Mouse (Mus musculus) adipocyte (in vitro differentiated cells): Measurements from ENCODE around the gene Slc29a1.
A peak's percentile ranks its signal among the peaks of the same experiment; 100 is the strongest.
"Not testable (repeated sequence)": the region's sequence is repeated elsewhere in the genome, so short reads cannot be mapped to it uniquely, and the experiment has no call there.

Experiments
- DNase-seq: peaks from one replicate; pipeline ENCODE4 v3.0.0-alpha.2; 2016; ENCODE audit warnings: low spot score

The Slc29a1 gene

DNA sequence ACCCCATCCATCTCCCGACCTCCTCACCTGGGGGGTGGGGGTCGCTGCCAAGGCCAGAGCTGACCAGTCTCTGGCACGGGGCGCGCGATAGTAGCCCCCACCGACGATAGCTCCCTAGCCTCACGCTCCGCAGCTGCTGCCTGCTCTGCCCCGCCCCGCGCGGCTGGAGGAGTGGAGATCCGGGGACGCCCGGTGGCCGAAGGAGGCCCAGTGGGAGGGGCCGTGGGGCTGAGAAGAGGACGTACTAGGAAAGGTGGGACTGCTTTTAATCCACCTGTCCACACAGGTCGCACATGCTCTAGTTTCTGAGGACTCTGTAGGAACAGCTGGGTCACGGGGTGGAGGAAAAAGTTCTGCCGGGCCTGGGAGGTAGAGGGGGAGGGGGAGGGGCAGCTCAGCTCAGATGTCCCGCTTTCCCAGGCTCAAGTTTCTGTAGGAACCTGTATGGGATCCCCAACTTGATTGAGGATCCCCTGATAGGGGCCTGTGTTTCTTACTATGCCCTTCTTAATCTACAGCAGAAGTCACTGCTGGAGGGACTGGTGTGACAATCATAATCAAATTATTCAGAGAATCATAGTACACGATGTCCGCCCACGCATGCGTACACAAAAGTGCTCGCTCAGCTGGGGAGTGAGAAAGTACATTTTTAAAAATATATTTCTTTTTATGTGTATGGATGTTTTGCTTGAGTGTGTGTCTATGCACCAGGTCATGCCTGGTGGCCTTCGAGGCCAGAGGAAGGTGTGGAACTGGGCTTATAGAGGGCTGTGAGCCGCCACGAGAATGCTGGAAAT is at the start of gene Slc29a1:
Gene Slc29a1 (minus strand): TSS at position 161 of the 797 bp plus-strand sequence.
- DNase-seq, result no peak

DNA sequence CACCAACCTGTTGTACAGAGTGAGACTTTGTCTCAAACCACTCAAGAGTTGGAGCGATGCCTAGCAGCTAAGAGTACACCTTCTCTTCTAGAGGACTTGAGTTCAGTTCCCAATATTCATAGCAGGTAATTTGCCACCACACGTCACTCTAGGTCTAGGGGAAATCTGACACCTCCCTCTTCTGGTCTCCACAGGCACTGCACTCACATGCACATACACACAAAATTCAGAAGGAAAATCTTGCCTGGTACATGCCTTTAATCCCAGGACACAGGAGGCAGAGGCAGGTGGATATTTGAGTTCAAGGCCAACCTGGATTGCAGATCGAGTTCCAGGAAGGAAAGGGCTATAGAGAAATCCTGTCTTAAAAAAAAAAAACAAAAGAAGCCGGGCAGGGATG is 44.8 kb upstream of the Slc29a1 start:
- DNase-seq, result no peak

DNA sequence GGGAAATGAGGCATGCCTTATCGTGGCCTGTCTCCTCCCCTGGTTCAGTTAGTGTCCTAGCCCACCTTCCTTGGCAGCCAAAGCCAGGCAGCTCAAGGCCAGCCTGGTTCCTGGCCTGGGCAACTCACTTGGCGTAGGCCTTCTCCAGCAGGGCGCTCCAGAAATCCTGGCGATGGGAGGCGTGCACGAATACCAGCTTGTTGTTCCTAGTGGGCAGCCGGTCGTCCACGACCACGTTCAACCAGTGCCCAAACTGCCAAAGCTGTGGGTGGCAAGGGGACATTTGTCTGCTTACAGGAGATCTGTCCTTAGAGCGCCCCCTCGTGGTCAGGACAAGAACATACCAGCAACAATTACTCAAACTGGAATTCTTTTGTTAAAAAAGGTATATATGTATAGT is 43.3 kb upstream of the Slc29a1 start:
- DNase-seq, result peak; percentile 80

DNA sequence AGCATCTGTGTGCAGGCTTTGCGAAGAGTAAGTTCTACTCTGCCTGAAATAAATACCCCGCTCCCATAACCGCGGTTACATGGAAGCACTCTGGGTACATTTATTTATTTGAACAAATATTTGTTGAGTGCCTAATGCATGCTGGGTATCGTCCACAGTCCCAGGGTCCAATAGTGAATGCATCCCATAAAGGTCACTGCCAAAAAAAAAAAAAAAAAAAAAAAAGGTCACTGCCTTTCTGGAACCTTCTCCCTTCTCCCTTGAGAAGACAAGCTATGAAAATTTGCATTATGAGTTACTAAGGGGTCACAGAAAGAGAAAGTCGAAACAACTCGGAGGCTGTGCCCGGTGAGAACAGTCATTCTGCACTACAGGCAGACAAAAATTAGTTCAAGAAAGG is 42.6 kb upstream of the Slc29a1 start:
- DNase-seq, result no peak

DNA sequence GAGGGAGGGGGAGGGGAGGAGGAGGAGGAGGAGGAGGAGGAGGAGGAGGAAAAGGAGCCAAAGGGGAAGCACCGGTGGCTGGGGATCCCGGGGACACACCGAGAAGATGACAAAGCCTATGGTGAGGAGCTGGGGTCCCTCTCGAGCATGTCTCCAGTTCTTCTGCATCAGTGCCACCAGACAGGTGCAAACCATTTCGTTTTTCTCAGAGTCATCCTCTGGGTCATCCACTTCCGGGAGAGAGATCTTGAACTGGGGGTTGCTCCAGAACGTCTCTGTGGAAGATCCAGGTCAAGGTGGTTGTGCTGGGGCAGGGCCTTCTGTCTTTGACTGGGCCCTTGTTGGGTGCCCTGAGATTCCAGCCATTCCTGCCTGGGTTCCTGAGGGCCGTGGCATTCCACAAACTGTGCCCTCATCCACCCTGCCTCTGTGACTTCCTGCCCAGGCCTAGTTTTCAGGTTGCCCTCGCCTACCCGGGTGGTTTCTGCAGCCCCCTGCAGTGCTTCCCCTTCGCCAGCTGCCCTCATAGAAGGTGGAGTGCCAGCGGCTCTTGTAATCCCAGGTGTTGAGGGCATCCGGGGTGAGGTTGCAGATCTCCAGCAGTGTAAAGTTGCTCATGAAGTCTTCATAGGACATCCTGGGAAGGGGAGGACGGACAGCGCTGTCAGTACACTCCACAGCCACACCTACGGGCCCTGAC is 39.3 kb upstream of the Slc29a1 start:
- DNase-seq, result no peak

DNA sequence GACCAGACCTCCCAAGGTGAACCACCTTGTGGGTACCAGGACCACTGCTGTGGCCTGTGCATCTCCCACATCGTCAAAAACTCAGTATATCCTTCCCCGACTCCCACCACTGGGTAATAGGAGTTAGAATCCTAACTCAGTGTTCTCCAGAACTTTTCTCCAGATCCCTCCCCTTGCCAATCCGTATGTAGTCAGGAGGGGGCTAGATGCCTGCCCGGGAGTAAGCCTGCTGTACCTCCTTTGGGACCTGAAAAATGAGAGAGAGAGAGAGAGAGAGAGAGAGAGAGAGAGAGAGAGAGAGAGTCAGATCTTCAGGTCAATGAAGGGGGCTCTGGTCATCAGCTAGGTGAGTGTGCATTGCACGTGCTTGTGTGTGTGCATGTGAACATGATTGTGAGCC is 34.6 kb upstream of the Slc29a1 start:
- peak; percentile 73 for DNase-seq

DNA sequence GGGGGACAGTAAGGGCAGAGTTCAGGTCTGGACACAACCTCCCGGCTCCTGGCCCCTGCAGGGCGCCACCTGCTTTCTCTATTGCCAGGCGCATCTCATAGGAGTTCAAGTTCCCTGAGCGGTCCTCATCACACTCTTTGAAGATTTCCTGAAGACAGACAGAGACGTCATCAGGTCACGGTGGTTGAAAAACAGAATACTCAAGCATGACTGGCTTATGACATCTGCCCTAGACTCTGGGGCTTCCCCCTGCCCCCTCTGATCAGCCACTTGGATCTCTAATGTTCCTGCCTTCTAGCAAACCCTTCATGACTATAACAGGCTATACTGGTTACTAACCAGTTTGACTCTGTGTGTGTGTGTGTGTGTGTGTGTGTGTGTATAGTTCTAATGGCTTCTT is 32.5 kb upstream of the Slc29a1 start:
- DNase-seq, result no peak

DNA sequence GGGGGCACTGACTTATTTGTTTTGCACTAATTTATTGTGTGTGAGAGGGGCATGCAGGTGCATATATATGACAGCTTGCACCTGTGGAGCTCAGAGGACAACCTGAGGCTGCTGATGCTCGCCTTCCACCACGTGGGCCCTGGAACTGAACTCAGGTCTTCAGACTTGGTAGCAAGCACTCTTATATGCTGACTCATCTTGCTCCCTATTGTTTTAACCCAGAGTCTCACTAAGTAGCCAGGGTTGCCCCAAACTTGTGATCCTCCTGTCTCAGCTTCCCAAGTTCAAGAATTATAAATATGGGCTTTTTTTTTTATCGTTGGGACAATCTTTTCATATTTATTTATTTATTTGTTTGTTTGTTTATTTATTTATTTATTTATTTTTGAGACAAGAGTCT is 31.6 kb upstream of the Slc29a1 start:
- DNase-seq, result no peak

DNA sequence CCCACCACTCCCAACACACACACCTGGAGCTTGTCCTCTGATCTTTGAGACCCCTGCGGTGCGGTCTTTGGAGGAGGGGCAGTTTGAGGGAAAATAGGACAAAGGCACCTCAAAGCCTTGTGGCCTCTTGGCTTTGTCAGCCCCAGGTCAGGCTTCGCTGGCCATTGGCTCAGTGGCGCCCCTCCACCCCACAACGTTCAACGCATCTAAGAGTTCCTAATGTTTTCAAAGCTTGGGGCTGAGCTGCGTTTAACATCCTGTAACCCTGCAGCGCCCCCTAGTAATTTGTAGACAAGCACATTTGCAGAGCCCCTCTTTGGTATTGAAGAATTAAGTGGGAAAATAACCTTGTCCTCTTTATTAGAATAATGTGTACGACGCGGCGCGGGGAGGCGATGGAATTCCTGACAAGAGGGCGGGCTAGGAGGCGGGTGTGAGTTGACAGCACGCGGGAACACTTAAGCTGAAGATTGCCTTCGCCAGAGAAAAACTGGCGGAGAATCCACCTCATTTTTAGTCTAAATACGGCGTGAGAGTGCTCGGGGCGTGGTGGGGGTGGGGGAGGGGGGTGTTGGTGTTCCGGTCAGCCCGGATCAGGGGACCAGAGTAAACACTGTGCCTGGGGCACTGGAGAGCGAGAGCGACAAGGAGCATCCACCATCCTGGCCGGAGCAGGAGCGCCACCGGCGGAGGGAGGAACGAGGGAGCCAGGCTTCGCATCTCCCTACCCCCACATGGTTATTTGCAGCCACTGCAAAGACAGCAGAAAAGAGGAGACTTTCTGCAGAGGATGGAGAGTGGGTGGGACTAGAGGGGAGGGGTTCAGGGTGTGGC is 30.7 kb upstream of the Slc29a1 start:
- no peak for DNase-seq

DNA sequence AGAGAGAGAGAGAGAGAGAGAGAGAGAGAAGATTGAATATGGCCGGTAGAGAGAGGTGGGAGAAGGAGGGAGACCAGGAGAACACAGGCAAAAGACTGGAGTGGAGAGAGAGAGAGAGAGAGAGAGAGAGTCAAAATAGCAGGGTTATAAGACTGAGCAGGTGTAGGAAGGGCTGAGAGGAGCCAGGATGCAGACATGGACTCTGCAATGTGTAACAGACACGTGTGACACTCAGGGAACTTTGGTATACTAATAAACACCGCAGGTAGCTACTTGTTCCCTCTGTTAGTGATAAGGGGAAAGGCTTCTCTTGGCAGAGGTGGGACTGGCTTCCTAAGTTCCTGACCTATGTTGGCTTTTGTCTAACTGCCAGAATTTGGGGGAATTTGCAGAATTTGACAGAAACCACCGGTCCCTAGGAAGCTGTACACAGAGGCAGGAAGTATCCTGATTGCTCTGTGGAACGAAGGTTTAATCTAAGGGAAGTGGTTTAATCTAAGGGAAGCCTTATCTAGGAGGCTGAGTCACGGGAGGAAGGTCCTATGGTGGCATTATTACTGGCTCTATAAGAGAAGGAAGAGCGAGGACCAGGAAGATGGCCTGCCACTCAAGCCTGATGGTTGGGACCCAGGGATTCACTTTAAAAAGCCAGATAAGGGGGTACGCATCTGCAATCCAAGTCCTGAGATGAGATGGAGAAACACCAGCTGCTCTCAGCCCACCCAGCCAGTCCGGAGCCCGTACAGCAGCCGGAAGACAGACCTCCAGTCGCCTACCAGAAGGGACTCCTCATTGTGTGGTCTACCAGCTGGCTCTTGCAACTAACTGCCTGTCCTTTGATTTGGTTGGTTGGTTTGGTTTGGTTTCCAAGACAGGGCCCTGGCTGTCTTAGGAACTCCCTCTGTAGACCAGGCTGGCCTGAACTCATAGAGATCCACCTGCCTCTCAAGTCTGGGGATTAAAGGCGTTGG is 29.8 kb upstream of the Slc29a1 start:
- DNase-seq, result no peak

DNA sequence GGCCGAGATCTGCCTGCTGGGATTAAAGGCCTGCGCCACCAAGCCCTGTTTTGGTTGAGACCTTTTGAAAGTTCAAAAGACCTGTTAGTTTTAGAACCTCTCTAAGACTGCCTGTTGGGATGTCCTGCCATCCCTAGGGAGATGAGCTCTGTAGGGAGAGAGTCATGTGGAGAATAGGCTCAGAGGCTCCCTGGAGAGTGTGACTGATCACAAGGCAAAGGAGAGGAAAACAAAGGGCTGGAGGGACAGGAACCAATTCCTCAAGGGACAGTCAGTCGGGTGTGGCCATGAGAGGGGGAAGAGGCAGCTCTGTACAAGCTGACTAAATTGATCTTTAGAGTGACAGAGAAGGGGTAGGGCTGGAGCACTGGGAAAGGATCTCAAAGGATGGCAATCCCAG is 28.8 kb upstream of the Slc29a1 start:
- DNase-seq, result peak; percentile 52

DNA sequence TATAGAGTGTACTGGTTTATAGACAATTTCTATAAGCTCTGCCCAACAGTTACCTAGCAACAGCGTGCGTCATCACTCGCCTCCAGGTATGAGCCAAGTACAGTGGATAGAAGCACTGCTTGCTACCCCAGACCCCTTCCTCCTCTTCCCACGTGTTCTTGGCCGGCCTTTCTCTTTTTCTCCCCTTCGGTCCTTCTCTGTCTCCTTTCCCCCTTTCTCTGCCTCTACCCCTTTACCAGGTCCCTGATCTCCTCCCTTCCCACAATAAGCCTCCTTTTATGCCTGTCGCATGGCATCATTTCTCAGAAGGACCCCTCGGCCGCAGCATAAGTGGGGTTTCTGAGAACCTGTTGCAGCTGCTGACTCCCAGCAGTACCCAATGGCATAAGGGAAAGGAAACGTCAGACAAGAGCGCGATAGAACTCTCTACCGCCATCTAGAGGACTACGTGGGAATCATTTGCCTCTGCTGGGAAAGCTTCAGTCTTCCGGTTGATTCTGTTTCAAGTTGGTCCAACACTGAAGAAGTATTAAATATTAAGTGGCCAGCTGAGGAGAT is 27.2 kb upstream of the Slc29a1 start:
- DNase-seq, result peak; percentile 92

DNA sequence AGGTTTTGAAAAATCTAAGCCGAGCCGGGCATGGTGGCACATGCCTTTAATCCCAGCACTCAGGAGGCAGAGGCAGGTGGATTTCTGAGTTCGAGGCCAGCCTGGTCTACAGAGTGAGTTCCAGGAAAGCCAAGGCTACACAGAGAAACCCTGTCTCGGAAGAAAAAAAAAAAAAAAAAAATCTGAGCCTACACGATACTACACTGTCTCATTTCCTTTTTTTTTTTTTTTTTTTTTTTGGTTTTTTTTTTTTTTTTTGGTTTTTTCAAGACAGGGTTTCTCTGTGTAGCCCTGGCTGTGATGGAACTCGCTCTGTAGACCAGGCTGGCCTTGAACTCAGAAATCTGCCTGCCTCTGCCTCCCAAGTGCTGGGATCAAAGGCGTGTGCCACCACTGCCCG is 24.0 kb upstream of the Slc29a1 start:
- not testable (repeated sequence) for DNase-seq

DNA sequence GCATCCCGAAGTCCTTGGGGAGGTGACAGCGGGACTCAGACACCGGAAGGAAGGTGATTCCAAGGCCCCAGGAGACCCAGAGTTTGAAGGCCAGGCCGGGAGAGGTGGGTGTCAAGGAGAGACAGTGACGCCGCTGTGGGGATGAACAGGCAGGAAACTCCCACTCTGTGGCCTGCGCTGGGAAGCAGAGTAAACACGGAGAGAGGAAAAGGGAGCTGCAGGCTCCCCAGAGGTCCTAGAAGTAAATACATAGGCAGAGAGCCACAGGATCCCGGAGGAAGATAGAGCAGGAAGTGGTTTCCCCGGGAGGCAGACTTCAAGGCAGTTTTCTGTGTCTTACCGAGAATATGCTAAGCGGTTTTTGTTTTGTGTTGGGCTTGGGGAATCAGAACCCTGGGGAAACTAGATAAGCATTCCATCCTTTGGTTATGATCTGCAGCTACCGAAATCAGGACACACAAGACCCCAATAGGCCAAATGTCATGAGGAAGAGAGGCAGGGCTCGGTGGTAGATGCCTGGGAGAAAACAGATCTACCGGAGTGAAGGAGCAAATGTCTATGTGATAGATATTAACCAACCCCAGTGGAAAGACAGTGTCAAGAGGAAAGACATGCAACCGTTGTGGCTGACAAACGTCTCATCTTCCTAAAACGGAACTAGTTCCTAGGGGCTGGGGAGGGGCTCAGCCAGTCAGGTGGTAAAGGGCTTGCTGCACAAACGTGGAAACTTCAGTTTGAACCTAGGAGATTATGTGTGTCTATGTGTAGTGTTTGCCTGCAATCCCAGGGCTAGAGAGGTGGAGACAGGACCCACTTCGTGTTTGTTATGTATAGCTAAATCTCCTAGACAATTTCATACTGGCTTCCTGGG is 20.2 kb upstream of the Slc29a1 start:
- DNase-seq, result no peak

DNA sequence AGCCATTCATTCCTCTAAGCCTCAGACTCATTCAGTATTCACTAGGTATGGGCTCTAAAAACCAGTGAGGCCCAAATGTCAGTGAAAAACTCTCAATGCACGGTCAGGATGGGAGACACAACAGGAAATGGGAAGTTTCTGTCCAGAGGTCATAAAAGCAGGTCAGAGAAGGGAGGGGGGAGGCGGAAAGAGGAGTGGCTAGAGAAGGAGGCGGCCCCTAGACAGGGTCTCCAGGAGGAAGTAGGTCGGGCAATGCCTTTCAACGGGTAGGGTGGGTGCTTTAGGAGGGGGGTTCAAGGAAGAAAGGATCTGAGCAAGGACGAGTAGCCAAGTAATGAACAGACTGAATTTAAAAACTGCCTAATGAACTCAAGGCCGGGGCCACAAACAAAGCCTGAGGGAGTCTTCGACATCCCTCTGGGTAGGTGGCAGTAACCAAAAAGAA is 19.6 kb upstream of the Slc29a1 start:
- no peak for DNase-seq

DNA sequence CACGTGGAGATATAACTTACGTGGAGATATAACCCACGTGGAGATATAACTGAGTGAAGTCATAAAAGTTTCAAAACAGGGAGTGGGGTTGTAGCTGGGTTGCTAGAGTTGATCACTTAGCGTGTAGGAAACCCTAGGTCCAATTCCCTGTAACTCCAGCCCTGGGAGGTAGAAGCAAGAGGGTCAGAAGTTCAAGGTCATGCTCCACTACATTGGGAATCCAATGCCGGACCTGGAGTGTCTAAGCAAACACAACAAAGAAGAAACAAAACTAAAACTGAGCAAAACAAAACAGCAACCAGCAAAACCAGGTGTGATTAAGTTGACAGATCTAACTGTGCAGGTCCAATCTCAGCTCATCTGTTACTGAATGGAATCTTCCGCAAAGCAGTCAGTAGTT is 18.2 kb upstream of the Slc29a1 start:
- no peak for DNase-seq

DNA sequence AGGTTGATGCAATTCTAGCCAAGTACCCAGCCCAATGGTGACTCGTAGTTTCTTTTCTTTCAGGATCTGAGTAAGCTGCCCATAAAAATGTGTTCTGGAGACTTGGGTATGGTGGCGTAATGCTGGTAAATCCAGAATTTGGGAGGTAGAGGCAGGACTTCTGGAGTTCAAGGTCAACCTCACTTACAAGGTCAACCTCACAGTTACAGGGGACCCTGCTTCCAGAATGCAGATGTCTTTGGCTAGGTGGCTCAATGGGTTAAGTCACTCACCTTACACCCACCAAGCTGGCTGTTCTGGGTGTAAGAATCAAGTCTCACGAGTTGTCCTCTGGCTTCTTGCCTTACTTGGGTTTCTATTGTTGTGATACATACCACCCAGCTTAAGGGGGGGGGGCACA is 17.3 kb upstream of the Slc29a1 start:
- DNase-seq, result no peak

DNA sequence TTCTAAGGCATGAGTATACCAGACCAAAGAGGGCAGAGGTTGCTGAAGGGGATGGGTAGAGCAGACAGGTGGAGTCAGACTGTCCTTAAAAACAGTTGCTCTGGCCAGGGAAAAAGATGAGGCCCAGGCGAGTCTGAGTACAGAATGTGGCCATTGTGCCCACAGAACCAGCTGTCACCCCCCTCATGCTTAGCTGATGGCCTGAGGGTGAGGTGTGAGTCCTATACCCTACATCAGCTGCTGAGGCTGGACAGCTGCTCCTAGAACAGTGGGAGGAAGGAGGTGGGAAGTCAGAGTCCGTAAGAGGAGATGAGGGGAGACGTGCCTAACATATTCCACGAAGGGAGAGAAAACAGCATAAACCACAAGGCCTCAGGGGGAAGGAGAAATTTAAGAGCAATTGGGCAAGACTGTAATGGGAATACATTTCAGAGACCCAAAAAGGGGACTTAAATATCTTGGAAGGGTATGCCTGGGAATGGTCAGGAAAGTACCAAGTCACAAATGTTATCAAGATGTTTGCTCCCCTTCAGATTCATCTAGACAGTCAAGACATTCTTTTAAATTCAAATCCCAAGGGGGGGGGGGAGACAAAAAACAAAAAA is 16.7 kb upstream of the Slc29a1 start:
- no peak for DNase-seq

DNA sequence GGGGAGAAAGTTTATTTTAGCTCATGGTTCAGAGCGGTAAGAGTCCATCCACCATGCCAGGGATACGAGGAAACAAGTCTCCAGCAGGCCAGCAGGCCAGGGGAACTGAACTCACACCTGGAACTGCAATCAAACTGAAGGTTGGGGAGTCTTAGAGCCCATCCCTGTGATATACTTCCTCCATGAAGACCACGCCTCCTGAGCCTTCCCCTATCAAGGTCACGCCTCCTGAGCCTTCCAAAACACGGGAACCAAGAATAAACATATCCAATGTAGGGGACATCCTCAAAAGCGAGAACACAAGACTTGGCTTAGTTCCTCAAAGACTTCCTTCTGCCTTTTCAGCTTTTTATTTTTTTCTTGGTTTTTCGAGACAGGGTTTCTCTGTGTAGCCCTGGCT is 13.5 kb upstream of the Slc29a1 start:
- no peak for DNase-seq

DNA sequence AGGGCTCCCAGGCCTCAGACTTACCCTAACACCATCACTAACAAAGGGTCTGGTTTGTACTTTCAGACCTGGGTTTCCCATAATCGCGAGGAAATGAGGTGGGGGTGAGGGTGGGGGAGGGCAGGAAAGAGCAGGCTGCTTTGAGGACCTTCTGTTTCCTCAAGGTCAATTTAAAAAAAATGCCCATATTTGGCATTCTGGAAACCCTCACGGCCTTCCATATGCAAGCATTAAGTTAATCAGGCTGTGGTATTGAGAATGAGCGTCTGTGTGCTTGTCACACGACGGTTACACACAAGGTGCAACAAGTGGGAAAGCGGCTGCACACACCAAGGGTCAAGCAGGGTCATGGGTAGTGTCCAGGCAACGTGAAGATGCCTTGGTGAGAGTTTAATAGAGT is 12.6 kb upstream of the Slc29a1 start:
- no peak for DNase-seq
